Mouse (Mus musculus): ENCODE measurements around the gene Ets2. TPM values are rescaled to one million over a fixed set of nuclear protein-coding genes. Genes with fewer than 3 reads are reported as not detected.
"Not testable (repeated sequence)": the region's sequence is repeated elsewhere in the genome, so short reads cannot be mapped to it uniquely, and the experiment has no call there.

The Ets2 gene
- total RNA-seq, 2 experiments from 2014 or later: 69.6 to 93.3 TPM

DNA sequence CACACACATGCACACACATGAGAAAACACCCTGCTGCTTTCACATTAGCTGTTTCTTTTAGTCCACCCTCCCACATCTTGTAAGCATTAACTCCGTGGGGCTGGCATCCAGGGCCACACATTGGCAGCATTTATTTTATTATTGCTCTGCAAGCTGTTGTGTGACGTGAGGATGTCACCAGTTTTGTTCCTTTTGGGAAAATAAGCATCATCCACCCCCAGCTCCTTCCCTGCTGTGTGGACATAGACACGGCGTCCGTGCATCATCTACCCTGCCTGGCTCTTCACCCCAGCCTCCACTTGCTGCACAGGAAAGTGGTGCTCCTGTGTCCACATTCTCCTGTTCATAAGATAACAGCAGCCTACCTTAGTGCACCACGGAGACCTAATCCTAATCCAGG, 27.9 kb downstream of the Ets2 start:
- DNase-seq: no peak

DNA sequence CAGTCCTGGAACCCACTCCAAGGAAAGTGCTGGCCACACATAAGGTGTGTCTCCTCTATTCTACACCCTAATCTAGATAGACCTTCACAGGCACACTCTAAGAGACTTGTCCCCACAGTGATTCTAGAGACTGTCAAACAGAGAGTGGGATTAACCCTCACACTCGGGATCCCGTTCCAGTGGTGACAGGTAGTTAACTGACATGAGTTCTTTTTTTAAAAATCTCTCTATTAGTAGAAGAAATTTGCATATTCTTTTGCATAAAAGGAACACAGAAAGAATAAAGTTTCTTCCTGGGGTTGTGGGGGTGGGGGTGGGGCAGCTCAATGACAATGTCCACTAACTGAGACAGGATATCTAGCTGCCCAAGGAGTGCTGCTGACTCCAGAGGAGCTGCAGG, 32.9 kb downstream of the Ets2 start:
- no peak for DNase-seq

DNA sequence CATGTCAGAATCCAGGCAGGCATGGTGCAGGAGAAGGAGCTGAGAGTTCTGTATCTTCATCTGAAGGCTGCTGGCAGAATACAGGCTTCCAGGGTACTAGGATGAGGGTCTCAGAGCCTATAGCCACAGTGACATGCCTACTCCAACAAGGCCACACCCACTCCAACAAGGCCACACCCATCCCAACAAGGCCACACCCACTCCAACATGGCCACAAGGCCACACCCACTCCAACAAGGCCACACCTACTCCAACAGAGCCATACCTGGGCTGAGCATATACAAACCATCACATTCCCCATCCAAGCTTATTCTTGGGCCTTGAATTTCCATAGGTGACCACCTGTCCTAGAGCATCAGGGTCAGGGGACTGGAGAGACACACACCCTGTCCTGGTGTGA, 34.2 kb downstream of the Ets2 start:
- DNase-seq: no peak

DNA sequence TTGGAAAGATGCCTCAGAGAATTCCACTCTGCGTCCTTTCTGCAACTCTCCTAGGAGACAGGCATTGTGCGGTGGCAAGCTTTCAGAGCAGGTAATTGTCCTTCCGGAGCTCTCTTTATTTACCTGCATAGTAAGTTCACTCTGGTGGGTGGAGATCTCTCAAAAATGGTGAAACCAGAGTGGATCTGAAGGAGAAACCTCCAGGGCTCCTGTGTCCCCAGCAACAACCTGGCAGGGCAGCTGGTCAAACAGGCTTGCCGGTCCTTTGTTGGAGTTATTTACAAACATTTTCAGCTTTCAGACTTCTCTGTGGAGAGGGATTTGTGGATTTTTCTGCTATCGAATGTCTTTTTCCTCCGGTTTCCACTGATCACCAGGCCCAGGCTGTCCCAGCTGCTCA, 34.6 kb downstream of the Ets2 start:
- DNase-seq: no peak

DNA sequence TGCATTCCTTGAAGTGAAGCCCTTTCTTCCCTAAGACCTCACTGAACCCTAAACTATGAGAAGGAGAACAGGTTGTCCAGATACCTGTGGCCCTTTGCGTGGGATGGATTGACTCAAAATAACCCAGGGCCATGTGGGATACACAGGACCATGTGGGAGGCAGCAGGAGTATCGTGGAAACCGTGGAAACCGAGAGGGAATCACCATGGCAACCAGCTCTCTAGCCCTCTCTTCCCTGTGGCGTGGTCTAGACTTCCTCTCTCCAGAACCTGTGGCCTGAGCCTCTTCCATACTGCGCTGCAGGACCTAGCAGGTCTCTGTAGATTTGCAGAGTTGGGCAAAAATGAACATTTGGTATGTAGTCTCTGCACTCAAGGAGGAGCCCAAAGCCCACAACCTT, 37.6 kb downstream of the Ets2 start:
- no peak for DNase-seq

DNA sequence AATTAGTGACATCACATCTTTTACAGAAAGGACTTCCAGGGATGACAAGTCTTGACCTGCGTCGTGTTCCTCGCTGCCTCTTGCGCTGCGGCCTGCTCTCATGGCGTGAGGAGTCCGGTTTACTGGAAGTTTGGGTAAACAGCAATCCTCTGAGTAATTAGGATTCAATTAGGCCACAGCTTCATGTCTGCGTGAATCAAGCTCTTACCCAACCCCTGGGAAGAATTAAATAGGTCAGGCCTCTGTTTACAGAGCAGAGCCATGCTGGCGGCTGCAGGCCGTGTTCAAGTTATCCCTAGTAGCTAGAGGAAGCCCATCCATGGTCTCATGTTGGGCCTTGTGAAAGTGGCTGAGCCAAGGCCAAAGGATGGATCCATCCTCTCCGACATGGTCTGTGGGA, 39.5 kb downstream of the Ets2 start:
- DNase-seq: no peak

DNA sequence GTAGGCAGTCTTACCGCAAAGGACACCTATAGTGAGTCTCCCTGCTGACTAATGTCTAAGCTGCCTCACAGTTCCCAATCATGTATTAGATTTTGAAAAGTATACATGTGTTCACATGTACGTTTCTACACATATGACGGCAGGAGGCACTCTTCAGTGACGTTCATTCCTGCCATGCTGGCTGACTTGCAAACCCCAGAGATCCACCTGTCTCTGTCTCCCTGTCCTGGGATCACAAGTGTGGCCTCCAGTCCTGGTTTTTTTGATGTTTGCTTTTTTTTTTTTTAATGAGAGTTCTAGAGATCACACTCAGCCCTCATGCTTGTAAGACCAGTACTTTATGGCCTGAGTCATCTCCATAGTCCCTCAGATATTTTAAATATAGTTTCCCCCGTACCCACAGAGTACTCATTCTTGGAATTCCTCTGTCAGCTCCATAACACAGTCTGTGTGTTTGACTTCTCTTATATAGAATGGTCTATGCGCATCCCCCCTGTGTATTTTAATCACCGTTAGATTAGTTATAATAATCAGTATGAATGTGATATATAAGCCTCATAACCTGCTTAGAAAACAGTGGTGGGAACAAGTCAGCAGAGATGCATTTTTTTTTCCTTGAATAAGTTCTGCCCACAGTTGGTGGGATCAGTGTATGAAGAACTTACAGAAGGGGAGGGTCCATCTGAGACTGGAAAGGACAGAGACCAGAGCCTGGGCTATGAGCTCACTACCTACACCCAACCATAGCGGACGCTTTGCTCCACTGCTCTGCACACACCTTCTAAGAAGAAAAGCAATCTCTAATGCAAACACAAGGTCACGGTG, 40.3 kb downstream of the Ets2 start:
- DNase-seq: no peak

DNA sequence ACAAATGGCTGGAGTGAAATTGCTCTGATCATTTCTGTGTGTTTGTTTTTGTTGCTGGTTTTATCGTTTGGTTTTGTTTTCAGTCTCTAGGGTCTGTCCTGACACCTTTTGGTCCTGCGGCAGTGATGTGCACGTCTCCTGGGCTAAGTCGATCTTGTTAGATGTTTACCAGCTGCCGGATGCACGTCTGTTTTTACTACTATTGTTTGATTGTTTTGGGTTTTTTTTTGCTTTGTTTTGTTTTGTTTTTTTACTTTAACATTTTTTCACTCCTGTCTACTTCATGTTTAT, 40.8 kb downstream of the Ets2 start:
- no peak for DNase-seq

DNA sequence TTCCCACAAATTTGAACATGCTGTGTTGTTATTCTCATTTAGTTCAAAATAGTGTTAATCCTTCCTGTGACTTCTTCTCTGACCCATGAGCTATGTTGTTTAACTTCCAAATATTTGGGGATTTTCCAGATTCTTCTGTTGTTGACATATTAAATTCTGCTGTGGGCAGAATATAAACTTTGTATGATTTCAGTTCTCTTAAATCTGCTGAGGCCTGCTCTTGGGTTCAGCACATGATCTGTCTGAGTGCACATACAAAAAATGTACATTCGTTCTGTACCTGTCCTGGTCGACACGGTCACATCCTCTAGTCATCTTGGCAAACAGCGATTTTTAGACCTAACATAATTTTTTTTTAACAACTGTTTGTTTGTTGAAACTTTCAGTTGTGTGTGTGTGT, 41.2 kb downstream of the Ets2 start:
- DNase-seq: no peak

DNA sequence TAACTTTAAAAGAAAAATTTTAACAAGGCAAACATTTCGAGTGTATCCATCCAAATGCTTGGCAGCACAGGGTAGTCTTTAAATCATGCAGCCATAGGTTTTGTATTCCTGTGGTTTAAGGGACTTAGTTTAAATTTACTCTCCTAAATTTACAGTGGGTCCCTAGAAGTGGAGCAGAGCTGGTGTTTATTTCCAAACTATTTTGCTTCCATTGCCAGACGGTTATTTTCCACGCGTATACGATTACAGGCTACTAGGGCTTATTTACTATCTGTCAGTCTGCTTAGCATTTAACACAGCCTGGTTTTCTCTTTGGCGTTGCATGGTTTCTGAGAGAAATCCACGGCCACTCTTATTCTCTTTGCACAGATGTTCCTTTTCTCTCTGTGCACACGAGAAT, 42.9 kb downstream of the Ets2 start:
- DNase-seq: no peak

DNA sequence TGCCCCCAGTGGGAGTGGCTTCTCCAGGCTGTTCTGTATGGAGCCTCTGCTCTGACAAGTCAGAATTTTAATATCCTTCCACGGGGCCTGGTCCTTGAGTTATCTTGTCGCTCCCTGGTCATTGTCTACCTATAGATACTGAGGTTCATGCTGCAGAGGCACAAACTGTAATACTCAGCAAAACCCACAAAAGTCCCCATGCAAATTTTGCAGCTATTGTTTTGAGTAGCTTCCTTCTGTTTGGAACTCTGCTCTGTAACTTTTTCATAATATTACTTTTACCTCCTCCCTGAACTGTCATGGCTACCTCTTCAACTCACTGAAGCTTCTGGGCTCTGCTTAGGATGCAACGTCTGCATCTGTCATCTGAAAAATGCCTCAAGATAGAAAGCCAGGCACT, 43.8 kb downstream of the Ets2 start:
- DNase-seq: no peak

DNA sequence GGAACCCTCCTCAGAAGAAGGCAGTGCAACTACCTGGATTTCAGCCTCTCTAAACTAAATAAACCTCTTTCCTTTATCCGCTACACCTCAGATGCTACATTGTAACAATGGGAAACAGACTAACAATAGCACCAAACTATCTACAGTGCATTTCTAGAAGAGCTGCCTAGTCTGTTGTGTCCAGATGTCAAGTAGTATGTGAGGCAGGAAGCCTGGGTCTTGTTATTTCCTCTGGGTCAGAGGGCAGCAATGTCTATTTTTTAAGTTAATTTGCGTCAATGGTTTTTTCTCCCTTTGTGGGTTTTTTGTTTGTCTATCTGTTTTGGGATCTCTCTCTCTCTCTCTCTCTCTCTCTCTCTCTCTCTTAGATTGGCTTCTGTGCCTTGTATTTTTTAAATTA, 44.7 kb downstream of the Ets2 start:
- DNase-seq: no peak

DNA sequence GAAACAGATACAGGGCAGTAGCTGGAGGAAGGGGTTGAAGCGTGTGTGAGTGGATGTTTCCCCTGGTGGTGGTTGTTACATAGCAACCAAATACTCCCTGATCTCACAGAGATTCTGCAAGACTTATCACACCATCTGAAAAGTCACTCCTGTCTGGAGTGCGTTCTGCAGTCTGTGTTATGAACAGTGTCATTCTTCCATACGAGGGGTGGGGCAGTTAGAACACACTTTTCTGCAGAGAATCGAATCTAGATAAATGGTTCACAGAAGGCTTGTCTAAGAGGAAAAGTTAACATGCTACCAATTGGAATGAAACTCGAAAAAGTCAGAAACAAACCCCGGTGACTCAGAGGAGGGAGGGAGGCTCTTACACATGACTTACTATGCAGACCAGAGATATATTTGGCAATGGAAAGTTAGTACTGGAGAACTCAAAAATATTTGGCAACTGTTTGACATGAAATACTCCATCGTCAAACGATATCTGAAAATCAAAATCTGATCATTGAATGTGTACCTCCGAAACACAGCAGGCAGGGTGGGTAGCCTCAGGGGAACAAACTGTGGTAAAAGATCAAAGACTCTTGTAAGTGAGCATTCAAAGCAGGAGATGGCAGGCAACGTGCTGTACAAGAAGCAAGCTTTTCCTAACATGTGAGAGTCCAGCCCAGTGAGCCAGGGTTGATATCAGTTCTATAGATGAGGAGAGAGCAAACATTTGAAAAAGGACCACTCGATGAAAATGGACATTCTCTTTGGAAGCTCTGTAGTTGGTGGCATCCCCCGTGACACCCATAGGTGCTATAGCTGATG, 47.6 kb downstream of the Ets2 start:
- DNase-seq: no peak

DNA sequence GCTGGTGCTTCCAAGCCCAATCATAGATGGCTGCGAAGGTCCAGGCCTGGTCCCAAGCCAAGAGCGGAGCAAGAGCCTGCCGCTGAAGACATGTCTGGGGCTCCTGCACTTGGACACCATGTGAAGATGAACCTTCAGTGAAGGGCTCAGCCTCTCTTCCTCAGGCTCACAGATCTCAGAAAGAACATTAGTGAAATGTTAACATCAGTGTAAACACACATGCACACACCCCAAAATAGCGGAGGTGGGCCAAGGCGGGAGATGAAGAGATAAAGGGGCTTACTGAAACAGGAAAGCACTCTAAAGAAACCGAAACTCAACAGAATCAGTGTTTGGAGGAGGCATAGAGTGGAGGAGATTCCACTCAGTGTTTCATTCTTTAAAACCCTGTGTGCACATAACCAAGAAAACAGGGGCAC, 48.3 kb downstream of the Ets2 start:
- no peak for DNase-seq

DNA sequence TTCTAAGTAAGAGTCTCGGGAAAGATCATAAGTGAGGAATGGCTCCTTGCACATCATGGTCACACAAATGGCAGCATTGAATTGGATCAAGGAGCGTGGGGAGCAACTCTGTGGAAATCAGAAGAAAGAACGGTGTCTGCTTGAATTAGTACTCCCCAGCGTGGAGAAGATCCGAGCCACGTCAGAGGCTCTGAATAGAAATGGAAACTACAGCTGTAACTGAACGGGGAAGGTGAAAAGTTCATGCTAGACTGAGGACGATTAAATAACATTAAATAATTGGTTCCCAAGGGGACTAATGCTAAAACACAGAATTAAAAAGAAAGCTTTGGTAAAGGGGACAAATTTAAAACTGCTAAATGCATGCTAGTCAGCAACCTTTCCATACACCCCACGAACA, 50.6 kb downstream of the Ets2 start:
- DNase-seq: no peak

DNA sequence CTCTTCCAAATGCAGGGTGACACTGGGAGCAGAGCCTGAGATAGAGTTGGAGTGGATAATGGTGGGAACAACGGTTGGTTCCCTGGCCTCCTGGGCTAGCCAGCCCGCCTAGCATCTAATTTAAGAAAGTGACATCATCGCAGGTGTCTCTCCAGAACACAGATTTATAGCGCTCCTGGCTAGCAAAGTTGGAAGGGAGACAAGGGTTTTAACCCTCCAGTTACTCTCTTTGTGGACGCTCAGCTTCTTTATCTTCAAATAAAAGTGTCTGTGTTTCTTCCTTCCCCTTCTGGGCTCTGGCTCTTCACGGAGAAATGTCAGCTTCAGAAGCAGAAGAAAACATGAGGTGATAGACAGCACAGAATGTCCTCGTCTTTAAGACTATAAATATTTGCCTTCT, 51.4 kb downstream of the Ets2 start:
- no peak for DNase-seq

DNA sequence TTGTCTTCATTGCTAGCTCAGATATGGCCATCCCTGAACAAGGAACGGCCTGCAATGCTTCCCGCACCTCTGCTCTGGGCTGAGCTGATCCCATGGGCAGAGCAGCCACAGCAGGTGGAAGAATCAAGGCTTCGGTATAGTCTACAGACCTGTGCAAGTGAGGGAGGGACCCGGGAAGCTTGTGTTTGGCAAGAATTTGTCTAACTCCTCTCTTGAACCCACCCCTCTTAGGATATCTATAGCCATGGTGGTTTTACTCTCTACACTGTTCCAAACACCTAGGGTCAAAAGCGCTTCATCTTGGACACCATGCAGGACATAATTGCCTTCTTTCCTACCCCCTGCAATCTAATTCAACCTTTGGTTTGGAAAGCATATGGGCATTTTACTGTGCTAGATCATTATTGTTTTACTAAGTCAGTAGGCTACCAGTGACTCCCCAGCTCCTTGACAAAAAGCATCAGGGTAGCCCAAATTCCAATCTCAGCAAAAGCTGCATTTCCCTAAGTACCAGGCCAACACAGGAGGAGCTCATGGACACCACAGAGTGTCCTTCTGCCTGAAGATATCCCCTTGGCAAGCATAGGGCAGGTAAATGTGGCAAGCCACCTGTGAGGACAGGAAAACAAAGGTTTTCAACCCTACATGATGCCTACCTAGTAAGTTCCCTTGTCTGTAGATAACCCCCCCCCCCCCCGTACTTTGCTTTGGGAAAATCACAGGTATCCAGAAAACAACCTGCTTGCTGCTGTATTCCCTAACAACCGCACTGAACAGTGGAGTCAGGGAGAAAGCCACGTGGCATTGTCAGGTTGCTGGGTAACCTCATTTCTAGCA, 57.5 kb downstream of the Ets2 start:
- no peak for DNase-seq

DNA sequence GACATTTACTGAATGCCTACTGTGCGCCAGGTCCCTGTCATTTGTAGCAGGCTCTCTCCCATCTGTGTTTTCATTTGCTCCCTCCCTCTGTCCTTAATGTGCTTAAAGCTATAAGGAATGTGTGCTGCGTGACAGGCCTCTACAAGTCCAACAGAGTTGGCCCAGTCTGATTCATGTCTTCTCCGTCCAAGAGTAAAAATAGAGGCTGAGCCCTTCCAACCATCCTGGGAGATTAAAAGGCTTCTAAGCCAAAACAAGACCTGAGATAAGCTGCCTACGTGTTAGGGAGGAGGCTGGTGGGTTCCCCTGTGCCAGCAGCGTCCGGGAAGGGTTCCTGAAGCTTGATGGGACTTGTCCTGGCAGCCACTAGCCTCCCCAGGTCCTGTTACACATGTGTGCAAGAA, 58.1 kb downstream of the Ets2 start:
- DNase-seq: no peak

DNA sequence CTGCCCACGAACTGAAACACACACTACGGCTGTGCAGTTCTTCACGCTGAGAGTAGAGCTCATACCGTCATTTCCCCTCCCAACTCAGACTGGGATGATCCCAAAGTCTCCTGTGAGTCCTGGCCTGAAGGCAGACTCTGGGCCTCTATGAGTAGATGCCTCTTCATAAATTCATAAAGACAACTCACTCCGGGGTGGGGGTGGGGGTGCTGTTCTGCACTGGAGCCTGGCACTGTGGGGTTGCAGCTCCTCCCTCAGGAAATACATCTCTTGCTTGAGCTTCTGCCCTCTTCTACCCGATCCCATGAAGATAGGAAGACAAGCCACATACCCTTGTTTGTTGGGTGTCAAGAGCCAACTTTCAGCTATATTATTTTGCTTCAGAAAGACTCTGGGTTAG, 59.9 kb downstream of the Ets2 start:
- no peak for DNase-seq

DNA sequence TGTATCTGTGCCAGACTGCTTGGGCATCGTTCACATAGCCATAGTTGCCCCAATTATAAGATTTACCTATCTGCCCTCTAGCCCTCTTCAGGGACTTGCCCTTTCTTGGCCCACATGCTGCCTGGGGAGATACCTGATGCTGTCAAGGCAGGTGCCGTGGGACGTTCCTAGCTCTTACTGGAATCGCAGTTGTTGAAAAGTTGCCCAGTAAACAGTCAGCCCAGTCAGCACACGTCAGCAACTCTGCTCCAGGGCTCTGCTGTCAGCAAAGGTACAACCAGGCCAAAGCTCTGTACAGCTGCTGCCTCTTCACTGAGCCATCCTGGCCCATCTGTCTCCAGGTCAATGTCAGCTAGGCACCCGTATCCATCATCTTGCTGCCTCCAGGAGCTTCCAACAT, 61.3 kb downstream of the Ets2 start:
- no peak for DNase-seq

DNA sequence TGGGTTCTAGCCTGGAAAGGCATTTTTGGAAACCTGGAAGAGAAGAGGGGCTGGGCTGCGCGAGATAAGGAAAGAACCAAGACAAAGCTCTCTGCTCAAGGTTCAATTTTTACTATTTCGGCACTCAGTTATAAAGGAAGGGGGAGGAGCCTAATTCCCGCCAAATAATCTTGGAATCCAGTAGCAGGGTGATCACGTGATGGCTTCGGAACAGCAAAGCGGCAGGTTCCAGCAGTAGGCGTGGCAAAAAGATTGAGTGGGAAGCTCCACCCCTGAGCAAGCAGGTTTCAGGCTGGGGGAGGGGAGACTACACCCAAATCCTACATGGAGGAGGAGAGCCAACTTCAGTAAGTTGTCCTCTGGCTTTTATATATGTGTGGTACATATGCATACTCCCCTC, 62.2 kb downstream of the Ets2 start:
- DNase-seq: not testable (repeated sequence)

DNA sequence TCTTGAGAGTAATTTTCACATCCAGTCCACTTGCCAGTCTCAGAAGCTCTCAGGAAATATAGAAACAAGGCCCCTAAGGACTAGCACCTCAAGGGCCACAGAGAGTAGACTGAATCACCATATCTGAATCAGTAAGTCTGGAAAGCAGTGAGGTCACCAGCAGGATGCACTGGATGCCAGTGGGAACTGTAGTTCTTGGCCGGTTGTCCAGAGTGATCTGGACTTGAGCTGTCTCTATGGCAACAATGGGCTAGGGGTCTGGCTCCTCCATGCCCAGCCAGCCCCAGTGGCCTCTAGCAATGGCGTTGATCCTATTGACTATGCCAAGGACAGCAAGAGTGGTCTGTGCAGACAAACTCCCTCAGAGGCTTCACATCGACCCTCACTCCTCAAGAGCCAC, 64.3 kb downstream of the Ets2 start:
- no peak for DNase-seq

DNA sequence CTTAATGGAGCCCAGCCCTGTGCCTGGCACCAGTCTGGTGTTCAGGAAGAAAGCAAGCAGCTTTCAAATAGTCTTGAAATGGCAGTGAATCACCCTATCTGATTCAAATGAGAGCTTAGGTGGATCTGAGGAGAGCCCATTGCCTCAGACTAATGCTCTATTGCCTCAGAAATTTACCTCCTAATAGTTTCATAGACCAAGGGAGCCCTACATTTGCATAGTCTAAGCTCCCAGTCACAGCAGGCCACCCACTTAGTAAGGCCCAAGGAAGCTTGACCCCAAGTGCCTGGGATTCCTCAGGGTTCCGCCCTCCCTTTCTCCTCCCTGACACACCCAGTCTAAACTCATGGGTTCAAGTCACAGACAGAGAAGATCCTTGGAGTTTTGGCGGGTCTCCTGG, 65.4 kb downstream of the Ets2 start:
- DNase-seq: no peak
